Mouse (Mus musculus) midbrain, embryonic 15.5 days (tissue): ENCODE measurements around the gene Ndufs2. TPM values are rescaled to one million over a fixed set of nuclear protein-coding genes. Genes with fewer than 3 reads are reported as not detected.

Source experiments
- ATAC-seq: fragments of 200-750 bp; cut with Nextera tagmentation; replicated peaks from 2 replicates; pipeline ENCODE4 v1.8.0; 2017; ENCODE audit warnings: moderate TSS enrichment
- H3K27ac ChIP-seq: fragments of 300-500 bp; sonication (generic); 2 replicates; pipeline ENCODE4 v1.5.1; 2015; ENCODE audit warnings: mild to moderate bottlenecking, inconsistent platforms
- H3K27me3 ChIP-seq: fragments of 300-500 bp; sonication (generic); replicated peaks from 2 replicates; pipeline ENCODE4 v1.6.1; 2015; ENCODE audit warnings: inconsistent platforms
- H3K36me3 ChIP-seq: fragments of 300-500 bp; sonication (generic); replicated peaks from 2 replicates; pipeline ENCODE4 v1.6.1; 2015; ENCODE audit warnings: inconsistent platforms
- H3K4me1 ChIP-seq: fragments of 300-500 bp; sonication (generic); 2 replicates; pipeline ENCODE4 v1.6.1; 2015; ENCODE audit warnings: inconsistent platforms
- H3K4me2 ChIP-seq: fragments of 300-500 bp; sonication (generic); 2 replicates; pipeline ENCODE4 v1.6.1; 2015; ENCODE audit warnings: inconsistent platforms, mild to moderate bottlenecking, moderate library complexity
- H3K4me3 ChIP-seq: fragments of 300-500 bp; sonication (generic); 2 replicates; pipeline ENCODE4 v1.5.1; 2015; ENCODE audit warnings: mild to moderate bottlenecking, inconsistent platforms
- H3K9ac ChIP-seq: fragments of 300-500 bp; sonication (generic); 2 replicates; pipeline ENCODE4 v1.6.1; 2015; ENCODE audit warnings: mild to moderate bottlenecking, inconsistent platforms
- H3K9me3 ChIP-seq: fragments of 300-500 bp; sonication (generic); 2 replicates; pipeline ENCODE4 v1.6.1; 2016; ENCODE audit warnings: inconsistent platforms
- WGBS: fragments of 180-500 bp; shearing (Covaris S2); methylation state at CpG from one replicate; pipeline ENCODE4 v1.1.7; 2015; ENCODE audit warnings: mixed read lengths; 5-methylcytosine and 5-hydroxymethylcytosine counted together
- polyA plus RNA-seq: library from polyadenylated mRNA; unstranded; fragments of >200 nt; fragmentation: Nextera tagmentation; extraction: Ambion mirVana; gene quantifications from 2 replicates; pipeline ENCODE4 v1.2.1, GENCODE M21; 2015

The Ndufs2 gene
- polyA plus RNA-seq, 1 experiment from 2014 or later: 229 TPM

DNA sequence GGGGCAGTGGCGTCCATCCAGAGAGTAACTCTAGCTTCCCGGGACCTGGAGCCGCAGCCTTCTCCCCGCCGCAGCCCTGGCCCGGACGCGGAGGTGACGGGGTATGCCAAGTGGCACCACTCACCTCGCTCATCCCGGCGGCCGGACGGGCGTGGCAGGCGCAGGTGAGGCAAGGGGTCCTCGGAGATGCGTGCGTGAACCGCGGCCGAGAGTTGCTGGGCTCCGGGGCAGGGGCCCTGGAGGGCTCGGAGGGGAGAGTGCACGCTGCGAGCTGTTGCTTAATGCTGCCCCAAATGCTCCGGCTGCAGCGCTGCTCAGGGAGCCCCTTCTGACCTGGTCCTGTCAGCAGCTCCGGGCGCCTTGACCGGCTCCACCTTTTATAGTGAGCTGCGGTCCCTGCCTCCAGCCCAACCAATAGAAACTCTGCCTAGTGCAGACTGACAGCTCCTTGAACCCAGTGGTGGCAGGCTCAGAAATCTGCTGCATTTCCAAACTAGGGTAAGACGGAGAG, 55.2 kb downstream of the Ndufs2 start, which contains the start of gene Pcp4l1:
Gene Pcp4l1 (minus strand): TSS at position 382 of the 511 bp plus-strand sequence.
- Histone ChIP-seq H3K4me3 (peak within 1 kb of the TSS; percentile 49), H3K27ac (no peak within 1 kb of the TSS), H3K27me3 (peaks cover 10% of the 10 kb centered on the region), H3K9ac (peak within 1 kb of the TSS; percentile 36), H3K9me3 (no peaks in the 10 kb centered on the region), H3K36me3 (no peaks in the 10 kb centered on the region), H3K4me1 (peaks cover 36% of the 10 kb centered on the region), H3K4me2 (peak within 1 kb of the TSS; percentile 86)
- under 1% methylated on average over 33 of the region's 33 CpGs for WGBS
- ATAC-seq: peak; percentile 88

DNA sequence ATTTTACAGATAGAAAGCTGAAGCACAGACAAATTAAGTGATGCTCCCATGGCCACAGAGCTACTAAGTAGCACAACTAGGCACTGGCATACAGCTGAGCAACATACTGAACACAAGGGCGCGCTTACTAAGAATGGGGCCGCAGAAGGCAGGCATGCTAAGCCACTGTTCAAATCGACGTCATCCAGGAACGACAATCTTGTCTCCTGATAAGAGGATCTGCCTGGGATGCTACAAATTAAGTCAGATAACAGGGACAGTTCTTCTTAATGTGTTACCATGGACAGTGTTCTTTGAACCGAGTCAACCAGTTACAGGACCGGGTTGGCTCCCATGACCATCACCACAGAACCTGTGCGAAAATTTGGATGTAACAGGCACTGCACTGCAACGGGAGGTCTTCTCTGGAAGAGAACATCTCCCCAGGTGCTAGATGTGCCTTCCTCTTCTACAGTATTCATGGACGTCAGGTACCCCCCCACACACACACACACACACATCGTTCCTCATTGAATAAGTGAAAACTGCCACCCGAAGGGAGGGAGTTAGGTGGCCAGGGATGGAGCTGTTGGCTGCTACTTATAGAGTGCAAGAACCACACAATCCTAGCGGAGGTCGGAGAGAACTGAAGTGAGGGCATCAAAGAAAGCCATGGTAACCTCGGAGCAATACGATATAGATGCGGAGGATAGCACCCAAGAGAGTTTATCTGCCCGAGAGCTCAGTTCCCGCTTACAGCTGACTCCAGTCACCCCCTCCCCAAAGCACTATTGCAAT, 56.0 kb downstream of the Ndufs2 start:
- peak; percentile 32 for ATAC-seq
- no peaks in the 10 kb centered on the region for H3K36me3 ChIP-seq
- H3K9me3 ChIP-seq: no peaks in the 10 kb centered on the region
- H3K27me3 ChIP-seq: peaks cover 10% of the 10 kb centered on the region
- H3K4me2 ChIP-seq: peak overlapping the region; percentile 86
- H3K9ac ChIP-seq: peak overlapping the region; percentile 36
- no peak overlapping the region for H3K27ac ChIP-seq
- peaks cover 36% of the 10 kb centered on the region for H3K4me1 ChIP-seq
- H3K4me3 ChIP-seq: peak overlapping the region; percentile 49
- 4% methylated on average over 20 of the region's 20 CpGs for WGBS

DNA sequence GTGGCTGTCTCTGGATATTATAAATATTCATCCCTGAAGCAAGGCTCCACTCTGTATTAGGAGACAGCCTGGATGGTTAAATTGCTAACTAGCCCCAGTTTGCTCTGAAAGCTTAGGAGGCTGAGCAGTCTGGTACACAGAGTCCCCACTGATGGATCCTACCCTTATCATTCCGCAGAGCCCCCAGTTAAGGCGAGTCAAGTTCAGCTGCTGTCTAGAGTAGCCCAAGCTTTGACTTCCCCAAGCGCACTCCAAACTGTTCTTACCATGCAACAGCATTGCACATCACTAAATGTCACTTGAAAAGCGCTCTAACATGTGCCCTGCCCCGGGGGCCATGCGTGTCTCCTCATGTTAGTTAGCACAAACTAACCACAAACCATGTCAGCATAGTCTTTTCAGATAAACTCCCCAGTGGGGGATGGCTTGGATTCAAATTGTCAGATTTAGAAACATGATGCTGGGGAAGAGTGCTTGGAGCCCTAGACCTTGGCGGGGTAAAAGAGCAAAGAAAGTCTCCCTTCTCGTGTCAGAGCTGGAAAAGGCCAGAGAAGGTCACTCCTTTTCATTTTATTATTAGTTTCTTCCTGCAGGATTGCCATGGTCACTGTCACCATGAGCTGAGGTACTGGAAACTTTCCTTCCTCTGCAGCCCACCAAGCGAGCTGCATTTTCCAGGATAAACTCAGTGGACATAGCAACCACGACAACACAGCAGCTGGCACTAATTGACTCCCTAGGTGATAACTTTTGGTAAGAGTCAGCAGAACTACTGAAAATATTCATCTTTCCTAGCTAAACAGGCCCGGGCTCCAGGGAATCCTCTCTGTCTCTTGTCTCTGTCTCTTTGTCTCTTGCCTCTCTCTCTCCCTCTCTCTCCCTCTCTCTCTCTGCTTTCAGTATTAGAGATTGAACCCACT, 57.0 kb downstream of the Ndufs2 start:
- Histone ChIP-seq H3K4me2 (peak overlapping the region; percentile 86), H3K4me3 (peak overlapping the region; percentile 29; the same call in 1 of the 2 replicates), H3K9ac (peak overlapping the region; percentile 25; the same call in 1 of the 2 replicates), H3K9me3 (no peaks in the 10 kb centered on the region), H3K27me3 (peaks cover 10% of the 10 kb centered on the region), H3K27ac (0 out of 2 replicates have a peak overlapping the region, but pooled peaks have one; percentile 55), H3K4me1 (peaks cover 43% of the 10 kb centered on the region), H3K36me3 (no peaks in the 10 kb centered on the region)
- WGBS: 21% methylated on average over 11 of the region's 11 CpGs
- 0 out of 2 replicates have a peak, but pooled peaks have one; percentile 5 for ATAC-seq

DNA sequence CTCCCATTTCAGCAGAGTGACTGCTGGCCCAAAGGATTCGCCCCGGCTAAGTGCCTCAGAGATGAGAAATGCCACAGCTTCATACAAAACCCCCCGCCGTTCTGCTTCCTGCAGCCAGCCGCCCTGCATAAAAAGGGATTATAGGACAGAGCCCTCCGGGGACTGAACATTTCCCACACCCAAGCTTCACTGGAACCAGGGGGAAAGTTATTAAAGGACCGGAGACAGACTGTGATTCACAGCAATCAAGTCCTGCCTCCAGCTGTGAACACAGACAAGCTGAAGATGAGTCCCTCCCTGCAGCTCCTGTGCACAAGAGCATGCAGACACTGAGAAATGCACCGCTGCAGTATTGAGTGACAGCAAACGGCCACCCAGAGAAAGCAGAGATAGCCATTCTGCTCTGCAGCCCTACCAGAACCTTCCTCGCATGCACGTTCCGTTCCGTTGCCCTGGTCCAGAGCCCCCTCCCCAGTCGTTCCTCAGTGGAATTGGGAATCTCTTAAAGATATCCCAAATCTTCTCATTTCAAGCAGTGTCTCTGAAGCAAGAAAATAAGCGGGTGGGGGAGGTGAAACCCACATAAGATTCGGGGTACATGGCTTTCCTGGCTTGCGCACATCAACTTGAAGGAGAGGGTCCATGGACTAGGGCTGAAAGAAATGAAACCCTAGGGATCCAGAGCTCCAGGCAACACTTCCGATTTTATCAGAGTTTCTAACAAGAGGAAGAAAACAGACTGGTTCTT, 57.9 kb downstream of the Ndufs2 start:
- H3K4me3 ChIP-seq: peak overlapping the region; percentile 29
- H3K9ac ChIP-seq: peak overlapping the region; percentile 25
- peaks cover 10% of the 10 kb centered on the region for H3K27me3 ChIP-seq
- H3K27ac ChIP-seq: peak overlapping the region; percentile 55
- ATAC-seq: peak; percentile 65
- H3K9me3 ChIP-seq: no peaks in the 10 kb centered on the region
- WGBS: 2% methylated on average over 18 of the region's 18 CpGs
- no peaks in the 10 kb centered on the region for H3K36me3 ChIP-seq
- peak overlapping the region; percentile 86 for H3K4me2 ChIP-seq
- H3K4me1 ChIP-seq: peaks cover 52% of the 10 kb centered on the region

- no peak for ATAC-seq
- Histone ChIP-seq H3K27ac (no peak overlapping the region), H3K4me3 (no peak overlapping the region), H3K36me3 (no peaks in the 10 kb centered on the region), H3K9me3 (no peaks in the 10 kb centered on the region), H3K27me3 (peaks cover 10% of the 10 kb centered on the region), H3K4me1 (peaks cover 55% of the 10 kb centered on the region), H3K4me2 (0 out of 2 replicates have a peak overlapping the region, but pooled peaks have one; percentile 1), H3K9ac (no peak overlapping the region)
- WGBS: 33% methylated on average over 10 of the region's 10 CpGs
Measured at GRCm38 (mm10) chr1:171192283-171192682, 58.9 kb downstream of the Ndufs2 start.

GRCm38 (mm10) chr1:171190832-171191231, 60.4 kb downstream of the Ndufs2 start:
- Histone ChIP-seq H3K4me3 (no peak overlapping the region), H3K4me1 (peaks cover 51% of the 10 kb centered on the region), H3K27ac (no peak overlapping the region), H3K9me3 (no peaks in the 10 kb centered on the region), H3K4me2 (no peak overlapping the region), H3K27me3 (peaks cover 10% of the 10 kb centered on the region), H3K9ac (no peak overlapping the region), H3K36me3 (no peaks in the 10 kb centered on the region)
- WGBS: 95% methylated on average over 9 of the region's 9 CpGs
- no peak for ATAC-seq

GRCm38 (mm10) chr1:171189476-171190114, 61.6 kb downstream of the Ndufs2 start:
- Histone ChIP-seq H3K27ac (no peak overlapping the region), H3K9ac (no peak overlapping the region), H3K36me3 (no peaks in the 10 kb centered on the region), H3K9me3 (no peaks in the 10 kb centered on the region), H3K4me1 (peaks cover 39% of the 10 kb centered on the region), H3K4me3 (no peak overlapping the region), H3K4me2 (no peak overlapping the region), H3K27me3 (peaks cover 6% of the 10 kb centered on the region)
- WGBS: 25% methylated on average over 14 of the region's 14 CpGs
- ATAC-seq: peak; percentile 20; the same call in 1 of the 2 replicates

- no peak overlapping the region for H3K27ac ChIP-seq
- H3K9ac ChIP-seq: no peak overlapping the region
- peaks cover 2% of the 10 kb centered on the region for H3K27me3 ChIP-seq
- no peak for ATAC-seq
- no peaks in the 10 kb centered on the region for H3K9me3 ChIP-seq
- H3K4me3 ChIP-seq: no peak overlapping the region
- peaks cover 34% of the 10 kb centered on the region for H3K4me1 ChIP-seq
- H3K4me2 ChIP-seq: no peak overlapping the region
- WGBS: 6% methylated on average over 8 of the region's 8 CpGs
- no peaks in the 10 kb centered on the region for H3K36me3 ChIP-seq
Measured at GRCm38 (mm10) chr1:171189046-171189445, 62.1 kb downstream of the Ndufs2 start.

DNA sequence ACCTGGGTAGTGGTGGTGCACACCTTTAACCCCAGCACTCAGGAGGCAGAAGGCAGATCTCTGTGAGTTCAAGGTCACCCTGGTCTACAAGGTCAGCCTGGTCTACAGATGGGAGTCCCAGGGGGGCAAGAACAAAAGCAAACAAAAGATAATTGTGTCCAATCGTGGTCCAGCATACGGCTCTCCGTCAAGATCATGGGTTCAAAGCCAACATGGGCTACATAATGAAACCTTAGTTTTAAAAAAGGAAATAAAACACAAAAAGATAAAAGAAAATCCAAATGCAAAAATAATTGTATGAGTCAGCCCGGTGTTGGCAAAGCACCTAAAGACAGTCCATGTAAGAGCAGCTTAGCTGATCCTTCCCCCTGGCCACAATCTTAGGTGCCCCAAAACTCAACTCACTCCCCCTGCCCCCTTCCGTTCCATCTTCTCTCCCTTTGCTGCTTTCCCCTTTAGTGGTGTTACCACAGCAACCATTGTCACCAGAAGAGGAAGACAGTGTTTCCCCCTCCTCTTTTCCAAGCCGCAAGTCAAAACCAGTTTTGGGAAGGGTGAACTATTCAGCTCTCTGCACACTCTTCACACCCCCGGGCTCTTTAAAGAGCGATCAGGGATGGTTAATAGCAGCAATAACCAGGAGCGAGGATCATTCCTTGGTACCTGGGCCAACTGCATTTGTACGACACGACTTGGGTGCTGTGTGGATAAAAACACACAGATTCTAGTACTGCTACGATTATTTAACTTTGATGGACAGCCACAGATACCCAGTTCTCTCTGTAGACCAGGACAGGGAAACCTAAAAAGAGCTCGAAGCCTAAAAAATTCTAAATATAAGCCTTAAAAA, 63.1 kb downstream of the Ndufs2 start:
- no peaks in the 10 kb centered on the region for H3K9me3 ChIP-seq
- no peak overlapping the region for H3K9ac ChIP-seq
- H3K27me3 ChIP-seq: no peaks in the 10 kb centered on the region; the same call in 1 of the 2 replicates
- H3K36me3 ChIP-seq: no peaks in the 10 kb centered on the region
- H3K4me1 ChIP-seq: peaks cover 24% of the 10 kb centered on the region
- WGBS: 13% methylated on average over 13 of the region's 13 CpGs
- no peak overlapping the region for H3K27ac ChIP-seq
- no peak overlapping the region for H3K4me2 ChIP-seq
- H3K4me3 ChIP-seq: no peak overlapping the region
- ATAC-seq: no peak

GRCm38 (mm10) chr1:171185655-171186054, 65.5 kb downstream of the Ndufs2 start:
- Histone ChIP-seq H3K27ac (no peak overlapping the region), H3K9ac (no peak overlapping the region), H3K36me3 (no peaks in the 10 kb centered on the region), H3K4me1 (peaks cover 19% of the 10 kb centered on the region), H3K4me3 (no peak overlapping the region), H3K27me3 (no peaks in the 10 kb centered on the region), H3K9me3 (no peaks in the 10 kb centered on the region), H3K4me2 (no peak overlapping the region)
- 72% methylated on average over 8 of the region's 8 CpGs for WGBS
- ATAC-seq: no peak
